Mouse (Mus musculus): ENCODE measurements around the gene Vgll4. TPM values are rescaled to one million over a fixed set of nuclear protein-coding genes. Genes with fewer than 3 reads are reported as not detected.
A peak's percentile ranks its signal among the peaks of the same experiment; 100 is the strongest.

Vgll4 gene
- polyA plus RNA-seq, 1 experiment from 2014 or later = 83.0 TPM

- Histone ChIP-seq H3K27ac (ENCODE audit: low read depth, low read length) (peak overlapping the region; percentile 68), H3K4me1 (ENCODE audit: control insufficient read depth, insufficient read depth, low read length) (peaks cover 56% of the 10 kb centered on the region), H3K4me2 (replicated peaks; ENCODE audit: low read depth, low read length) (peak overlapping the region; percentile 9), H3K4me3 (ENCODE audit: low read length) (no peak overlapping the region), H3K27me3 (ENCODE audit: control insufficient read depth, insufficient read depth, low read length) (no peaks in the 10 kb centered on the region), H3K36me3 (ENCODE audit: control insufficient read depth, insufficient read depth, low read length) (no peaks in the 10 kb centered on the region; the same call in 1 of the 2 replicates), H3K9me3 (ENCODE audit: control insufficient read depth, low read length) (no peaks in the 10 kb centered on the region), H3K9ac (ENCODE audit: low read depth, low read length) (no peak overlapping the region; the same call in 1 of the 2 replicates)
- 17% methylated on average over 4 of the region's 4 CpGs for WGBS
- no peak for ATAC-seq (ENCODE audit: low FRiP score, low TSS enrichment)
These were observed 67.9 kb downstream of the Vgll4 start for GRCm38 (mm10) chr6:114901921-114902320.

DNA sequence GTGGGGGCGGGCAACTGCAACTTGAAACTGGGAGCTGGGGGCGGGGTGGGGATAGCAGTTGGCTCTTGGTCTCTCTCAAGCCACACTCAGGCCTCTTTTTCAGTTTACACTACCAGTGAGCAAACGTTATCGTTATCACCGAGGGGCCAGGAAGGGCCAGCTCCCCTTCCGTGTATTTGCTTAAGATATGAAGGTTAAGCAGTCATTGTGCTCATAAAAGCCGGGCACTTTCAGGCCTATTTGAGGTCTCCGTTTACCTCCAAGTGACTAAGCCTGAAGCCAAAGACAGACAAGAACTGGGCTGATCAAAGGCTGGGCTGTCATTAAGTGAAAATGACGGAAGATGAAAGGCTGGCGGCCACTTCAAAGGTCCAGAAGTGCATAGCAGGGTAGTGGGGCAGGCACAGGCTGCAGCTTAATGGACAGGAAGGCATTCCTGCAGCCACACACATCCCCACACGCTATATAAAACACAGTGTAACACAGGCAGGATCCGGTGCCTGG lies 68.4 kb downstream of the Vgll4 start:
- Histone ChIP-seq H3K9ac (ENCODE audit: low read depth, low read length) (no peak overlapping the region), H3K4me3 (ENCODE audit: low read length) (no peak overlapping the region), H3K27ac (ENCODE audit: low read depth, low read length) (peak overlapping the region; percentile 68; the same call in 1 of the 2 replicates), H3K27me3 (ENCODE audit: control insufficient read depth, insufficient read depth, low read length) (no peaks in the 10 kb centered on the region), H3K4me2 (replicated peaks; ENCODE audit: low read depth, low read length) (peak overlapping the region; percentile 9), H3K9me3 (ENCODE audit: control insufficient read depth, low read length) (no peaks in the 10 kb centered on the region), H3K4me1 (ENCODE audit: control insufficient read depth, insufficient read depth, low read length) (peaks cover 54% of the 10 kb centered on the region), H3K36me3 (ENCODE audit: control insufficient read depth, insufficient read depth, low read length) (peaks cover 5% of the 10 kb centered on the region; the same call in 1 of the 2 replicates)
- ATAC-seq (ENCODE audit: low FRiP score, low TSS enrichment) = peak; percentile 64; the same call in 1 of the 2 replicates
- WGBS = 3% methylated on average over 12 of the region's 12 CpGs

DNA sequence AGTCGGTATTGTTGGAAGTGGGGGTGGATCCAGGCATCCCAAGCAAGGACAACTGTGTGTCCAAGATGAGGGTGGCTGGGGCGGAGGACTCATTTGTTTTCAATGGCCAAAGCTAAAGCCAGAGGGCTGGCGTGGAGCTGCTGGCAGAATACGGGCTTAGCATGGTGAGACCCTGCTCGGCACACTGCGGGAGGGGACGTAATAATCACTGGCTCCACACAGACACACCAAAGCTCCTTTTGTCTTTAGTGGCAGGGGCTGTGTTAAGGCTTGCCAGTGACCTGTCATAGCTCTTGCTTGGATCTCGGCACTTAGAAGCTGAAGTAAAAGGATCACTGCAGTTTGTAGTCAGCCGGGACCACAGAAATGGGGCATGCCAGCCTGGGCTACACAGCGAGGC lies 69.6 kb downstream of the Vgll4 start:
- Histone ChIP-seq H3K27ac (ENCODE audit: low read depth, low read length) (peak overlapping the region; percentile 84), H3K9ac (ENCODE audit: low read depth, low read length) (no peak overlapping the region), H3K4me2 (replicated peaks; ENCODE audit: low read depth, low read length) (peak overlapping the region; percentile 28), H3K9me3 (ENCODE audit: control insufficient read depth, low read length) (no peaks in the 10 kb centered on the region), H3K4me3 (ENCODE audit: low read length) (no peak overlapping the region), H3K27me3 (ENCODE audit: control insufficient read depth, insufficient read depth, low read length) (no peaks in the 10 kb centered on the region), H3K4me1 (ENCODE audit: control insufficient read depth, insufficient read depth, low read length) (peaks cover 50% of the 10 kb centered on the region), H3K36me3 (ENCODE audit: control insufficient read depth, insufficient read depth, low read length) (peaks cover 6% of the 10 kb centered on the region; the same call in 1 of the 2 replicates)
- peak; percentile 30; the same call in 1 of the 2 replicates for ATAC-seq (ENCODE audit: low FRiP score, low TSS enrichment)
- 18% methylated on average over 10 of the region's 10 CpGs for WGBS

DNA sequence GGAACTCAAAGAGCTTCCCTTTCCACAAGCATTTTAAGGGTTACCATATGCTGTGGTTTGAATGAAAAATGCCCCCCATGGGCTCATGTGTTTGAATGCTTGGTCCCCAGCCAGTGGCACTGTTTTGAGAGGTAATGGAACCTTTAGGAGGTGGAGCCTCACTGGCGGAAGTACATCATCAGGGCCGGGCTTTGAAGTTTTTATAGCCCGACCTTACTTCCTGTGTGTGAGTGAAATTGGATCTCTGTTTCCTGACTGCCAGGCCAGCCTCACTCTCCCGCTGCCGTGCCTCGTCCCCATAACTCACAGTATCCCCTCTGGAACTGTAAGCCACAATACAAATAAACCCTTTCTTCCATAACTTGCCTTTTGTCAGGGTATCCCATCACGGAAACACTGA lies 70.1 kb downstream of the Vgll4 start:
- no peak overlapping the region for H3K4me3 ChIP-seq (ENCODE audit: low read length)
- peak; percentile 37; the same call in 1 of the 2 replicates for ATAC-seq (ENCODE audit: low FRiP score, low TSS enrichment)
- H3K9ac ChIP-seq (ENCODE audit: low read depth, low read length) = no peak overlapping the region
- peaks cover 6% of the 10 kb centered on the region; the same call in 1 of the 2 replicates for H3K36me3 ChIP-seq (ENCODE audit: control insufficient read depth, insufficient read depth, low read length)
- no peaks in the 10 kb centered on the region for H3K27me3 ChIP-seq (ENCODE audit: control insufficient read depth, insufficient read depth, low read length)
- peaks cover 50% of the 10 kb centered on the region for H3K4me1 ChIP-seq (ENCODE audit: control insufficient read depth, insufficient read depth, low read length)
- whole genome bisulfite sequencing = 5% methylated on average over 7 of the region's 7 CpGs
- H3K27ac ChIP-seq (ENCODE audit: low read depth, low read length) = peak overlapping the region; percentile 84
- peak overlapping the region; percentile 28 for H3K4me2 ChIP-seq (replicated peaks; ENCODE audit: low read depth, low read length)
- H3K9me3 ChIP-seq (ENCODE audit: control insufficient read depth, low read length) = no peaks in the 10 kb centered on the region

DNA sequence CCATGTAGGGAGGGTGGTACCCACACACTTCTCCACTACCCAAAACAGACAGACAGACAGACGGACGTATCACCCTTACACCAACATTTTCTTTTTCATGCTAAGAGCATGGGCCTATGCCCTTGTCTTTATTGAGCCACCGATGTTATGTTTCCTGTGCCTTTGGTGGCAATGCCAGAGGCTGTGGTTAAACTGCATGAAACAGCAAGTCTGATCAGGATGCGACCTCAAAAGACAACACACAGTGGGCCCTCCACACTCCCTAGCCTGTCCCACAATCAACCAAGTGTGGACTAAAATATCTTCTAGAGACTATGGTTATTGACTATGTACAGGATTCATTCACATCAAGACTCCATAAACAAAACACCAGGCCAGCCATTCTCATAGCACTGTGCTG lies 70.8 kb downstream of the Vgll4 start:
- Histone ChIP-seq H3K4me1 (ENCODE audit: control insufficient read depth, insufficient read depth, low read length) (peaks cover 44% of the 10 kb centered on the region), H3K9ac (ENCODE audit: low read depth, low read length) (no peak overlapping the region), H3K36me3 (ENCODE audit: control insufficient read depth, insufficient read depth, low read length) (peaks cover 6% of the 10 kb centered on the region; the same call in 1 of the 2 replicates), H3K4me3 (ENCODE audit: low read length) (no peak overlapping the region), H3K27ac (ENCODE audit: low read depth, low read length) (peak overlapping the region; percentile 84; the same call in 1 of the 2 replicates), H3K4me2 (replicated peaks; ENCODE audit: low read depth, low read length) (no peak overlapping the region), H3K9me3 (ENCODE audit: control insufficient read depth, low read length) (no peaks in the 10 kb centered on the region), H3K27me3 (ENCODE audit: control insufficient read depth, insufficient read depth, low read length) (no peaks in the 10 kb centered on the region)
- 96% methylated on average over 4 of the region's 4 CpGs for WGBS
- ATAC-seq (ENCODE audit: low FRiP score, low TSS enrichment) = no peak

DNA sequence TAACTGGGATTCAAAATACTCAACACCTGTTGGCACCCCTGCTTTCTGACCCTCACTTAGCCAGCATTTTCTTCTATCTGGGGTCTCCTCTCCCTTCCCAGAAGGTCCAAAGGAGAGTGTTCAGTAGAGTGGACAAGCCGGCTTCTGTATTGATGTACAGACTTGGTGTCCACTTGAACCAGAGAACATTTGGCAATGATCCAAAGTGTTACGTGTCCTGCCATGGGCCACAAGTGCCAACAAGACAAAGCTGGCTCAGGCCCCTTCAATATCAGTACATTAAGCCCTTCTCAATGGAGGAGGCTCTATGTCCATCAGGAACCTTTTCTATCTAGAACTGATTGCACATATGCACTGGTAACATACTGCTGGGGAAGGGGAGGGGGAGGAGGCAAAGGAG lies 73.5 kb downstream of the Vgll4 start:
- H3K36me3 ChIP-seq (ENCODE audit: control insufficient read depth, insufficient read depth, low read length) = peaks cover 6% of the 10 kb centered on the region; the same call in 1 of the 2 replicates
- WGBS = 91% methylated on average over 2 of the region's 2 CpGs
- H3K4me1 ChIP-seq (ENCODE audit: control insufficient read depth, insufficient read depth, low read length) = peaks cover 38% of the 10 kb centered on the region

DNA sequence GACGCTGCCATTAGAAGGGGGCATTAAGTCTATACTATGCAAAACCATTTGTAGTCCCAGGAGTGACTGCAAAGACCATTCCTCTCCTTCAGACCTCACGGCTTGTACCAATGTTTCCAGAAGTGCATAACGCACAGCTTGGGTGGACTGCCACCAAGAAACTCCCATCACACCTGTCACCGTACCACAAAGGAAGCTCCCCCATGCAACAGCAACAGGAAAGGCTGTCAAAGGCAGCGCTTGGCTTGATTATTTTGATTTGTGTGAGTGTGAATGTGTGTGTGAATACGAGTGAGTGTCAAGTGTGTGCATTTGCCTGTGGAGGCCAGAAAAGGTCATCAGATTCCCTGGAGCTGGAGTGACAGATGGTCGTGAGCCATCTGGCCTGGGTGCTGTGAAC lies 74.6 kb downstream of the Vgll4 start:
- Histone ChIP-seq H3K4me3 (ENCODE audit: low read length) (no peak overlapping the region), H3K27me3 (ENCODE audit: control insufficient read depth, insufficient read depth, low read length) (no peaks in the 10 kb centered on the region), H3K4me2 (replicated peaks; ENCODE audit: low read depth, low read length) (no peak overlapping the region), H3K9me3 (ENCODE audit: control insufficient read depth, low read length) (no peaks in the 10 kb centered on the region), H3K9ac (ENCODE audit: low read depth, low read length) (no peak overlapping the region), H3K27ac (ENCODE audit: low read depth, low read length) (no peak overlapping the region), H3K36me3 (ENCODE audit: control insufficient read depth, insufficient read depth, low read length) (peaks cover 9% of the 10 kb centered on the region; the same call in 1 of the 2 replicates), H3K4me1 (ENCODE audit: control insufficient read depth, insufficient read depth, low read length) (peaks cover 36% of the 10 kb centered on the region)
- 89% methylated on average over 7 of the region's 7 CpGs for WGBS
- ATAC-seq (ENCODE audit: low FRiP score, low TSS enrichment) = no peak

More for the DNA sequence above, 73.5 kb downstream of the Vgll4 start:
- no peak overlapping the region for H3K4me2 ChIP-seq (replicated peaks; ENCODE audit: low read depth, low read length)
- no peak for ATAC-seq (ENCODE audit: low FRiP score, low TSS enrichment)
- no peaks in the 10 kb centered on the region for H3K27me3 ChIP-seq (ENCODE audit: control insufficient read depth, insufficient read depth, low read length)
- H3K9ac ChIP-seq (ENCODE audit: low read depth, low read length) = no peak overlapping the region
- no peak overlapping the region for H3K4me3 ChIP-seq (ENCODE audit: low read length)
- no peaks in the 10 kb centered on the region for H3K9me3 ChIP-seq (ENCODE audit: control insufficient read depth, low read length)
- H3K27ac ChIP-seq (ENCODE audit: low read depth, low read length) = no peak overlapping the region

DNA sequence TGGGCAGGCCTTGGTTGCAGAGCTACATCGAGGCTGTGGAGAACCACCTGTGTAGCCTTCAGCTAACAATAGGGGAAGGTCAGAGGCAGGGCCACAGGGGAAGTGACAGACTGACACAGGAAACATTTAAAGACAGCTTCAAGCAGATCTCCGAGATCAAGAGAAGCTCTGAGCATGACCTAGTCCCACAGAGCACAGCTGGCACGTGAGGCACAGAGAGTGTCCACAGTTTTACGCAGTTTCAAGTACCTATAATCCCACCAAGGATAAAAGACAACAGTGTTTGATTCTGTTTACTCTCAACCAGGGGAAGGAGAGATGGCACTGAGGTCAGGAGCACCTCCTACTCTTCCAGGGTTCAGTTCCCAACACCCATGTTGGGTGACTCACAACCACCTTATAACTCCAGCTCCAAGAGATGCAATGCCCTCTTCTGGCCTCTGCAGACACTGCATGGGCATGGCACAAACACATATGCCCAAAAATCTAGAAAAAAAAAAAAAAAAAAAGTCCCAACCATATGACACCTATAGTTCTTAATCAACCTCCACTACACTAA lies 75.2 kb downstream of the Vgll4 start:
- Histone ChIP-seq H3K4me3 (ENCODE audit: low read length) (no peak overlapping the region), H3K27me3 (ENCODE audit: control insufficient read depth, insufficient read depth, low read length) (no peaks in the 10 kb centered on the region), H3K36me3 (ENCODE audit: control insufficient read depth, insufficient read depth, low read length) (peaks cover 12% of the 10 kb centered on the region; the same call in 1 of the 2 replicates), H3K9ac (ENCODE audit: low read depth, low read length) (no peak overlapping the region), H3K4me2 (replicated peaks; ENCODE audit: low read depth, low read length) (no peak overlapping the region), H3K4me1 (ENCODE audit: control insufficient read depth, insufficient read depth, low read length) (peaks cover 30% of the 10 kb centered on the region), H3K27ac (ENCODE audit: low read depth, low read length) (no peak overlapping the region), H3K9me3 (ENCODE audit: control insufficient read depth, low read length) (no peaks in the 10 kb centered on the region)
- ATAC-seq (ENCODE audit: low FRiP score, low TSS enrichment) = no peak
- WGBS = 58% methylated on average over 4 of the region's 4 CpGs

DNA sequence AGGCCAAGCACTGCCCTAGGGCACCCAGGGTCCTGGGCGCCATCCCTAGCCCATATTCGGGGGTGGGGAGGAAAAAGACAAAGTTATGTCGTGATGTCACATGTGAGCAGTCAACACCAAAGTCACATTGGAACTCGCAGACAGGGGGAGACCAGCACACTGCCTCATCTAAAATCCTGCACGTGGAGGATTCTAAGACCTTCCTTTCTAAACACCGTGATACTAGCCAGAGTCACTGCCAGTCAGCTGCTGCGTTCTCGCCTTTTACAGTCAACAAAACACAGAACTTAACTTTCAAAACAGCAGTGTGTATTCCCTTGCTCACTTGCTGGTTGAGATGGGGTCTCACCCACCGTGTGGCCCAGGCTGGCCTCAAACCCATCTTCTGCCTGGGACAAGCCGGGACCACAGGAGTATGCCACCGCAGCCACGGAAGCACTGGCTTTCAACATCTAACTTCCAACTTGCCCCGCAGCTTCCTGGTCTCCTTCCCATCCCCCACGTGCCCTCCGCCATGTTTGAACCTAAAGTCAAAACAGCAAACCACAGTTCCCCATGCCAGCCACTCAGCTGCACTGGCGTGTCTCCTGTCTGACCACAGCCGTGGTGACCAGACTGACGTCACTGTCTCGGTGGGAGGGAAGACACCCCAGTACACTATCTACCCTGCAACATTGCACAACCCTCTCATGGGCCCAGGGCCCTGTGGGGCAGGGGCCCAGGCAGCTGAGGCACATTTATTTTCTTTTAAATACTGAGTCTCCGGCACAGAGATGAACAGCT lies 76.2 kb downstream of the Vgll4 start:
- Histone ChIP-seq H3K27me3 (ENCODE audit: control insufficient read depth, insufficient read depth, low read length) (no peaks in the 10 kb centered on the region), H3K27ac (ENCODE audit: low read depth, low read length) (no peak overlapping the region), H3K4me3 (ENCODE audit: low read length) (no peak overlapping the region), H3K4me1 (ENCODE audit: control insufficient read depth, insufficient read depth, low read length) (peaks cover 39% of the 10 kb centered on the region), H3K9me3 (ENCODE audit: control insufficient read depth, low read length) (no peaks in the 10 kb centered on the region), H3K4me2 (replicated peaks; ENCODE audit: low read depth, low read length) (no peak overlapping the region), H3K9ac (ENCODE audit: low read depth, low read length) (no peak overlapping the region), H3K36me3 (ENCODE audit: control insufficient read depth, insufficient read depth, low read length) (peaks cover 12% of the 10 kb centered on the region; the same call in 1 of the 2 replicates)
- no peak for ATAC-seq (ENCODE audit: low FRiP score, low TSS enrichment)
- 72% methylated on average over 20 of the region's 20 CpGs for WGBS

Measured in kidney, embryonic 14.5 days (tissue).